Mouse (Mus musculus): ENCODE data around the gene Bcl9.

GRCm38 (mm10) chr3:97234797-97235196 is 62.9 kb downstream of the Bcl9 start:
- TF ChIP-seq SMC3 (IDR thresholded peaks at IDR 0.05; ENCODE audit: low read depth, low read length) (no peak), USF1 (IDR thresholded peaks at IDR 0.05; ENCODE audit: low read depth, low read length) (no peak), MAX (IDR thresholded peaks at IDR 0.05; ENCODE audit: low read length) (no peak), RCOR1 (conservative IDR thresholded peaks at IDR 0.05; ENCODE audit: low read depth, low read length) (no peak), JUN (IDR thresholded peaks at IDR 0.05; ENCODE audit: insufficient read depth, low read depth, low read length) (no peak), CTCF (conservative IDR thresholded peaks at IDR 0.05 in 1 of 2, IDR thresholded peaks at IDR 0.05 in 1 of 2; ENCODE audit: low read depth in 2 of 2, low read length in 2 of 2) (no peak)

All from CH12.LX (cell line).